Mouse (Mus musculus) activated CD4-positive, CD25-positive, alpha-beta regulatory T cell, adult 4 months (primary cell): Measurements from ENCODE around the gene Shmt1. TPM values are rescaled to one million over a fixed set of nuclear protein-coding genes. Genes with fewer than 3 reads are reported as not detected.
A peak's percentile ranks its signal among the peaks of the same experiment; 100 is the strongest.

Experiments
- ATAC-seq: one replicate; pipeline ENCODE4 v1.8.0; 2017
- polyA plus RNA-seq, 2 experiments: library from polyadenylated mRNA; unstranded; fragments of 100-300 nt; shearing (Covaris generic); gene quantifications; one replicate each; pipeline ENCODE4 v1.2.1; 2017

Shmt1 gene
- polyA plus RNA-seq, 2 experiments from 2014 or later: 13.1 to 19.7 TPM

DNA sequence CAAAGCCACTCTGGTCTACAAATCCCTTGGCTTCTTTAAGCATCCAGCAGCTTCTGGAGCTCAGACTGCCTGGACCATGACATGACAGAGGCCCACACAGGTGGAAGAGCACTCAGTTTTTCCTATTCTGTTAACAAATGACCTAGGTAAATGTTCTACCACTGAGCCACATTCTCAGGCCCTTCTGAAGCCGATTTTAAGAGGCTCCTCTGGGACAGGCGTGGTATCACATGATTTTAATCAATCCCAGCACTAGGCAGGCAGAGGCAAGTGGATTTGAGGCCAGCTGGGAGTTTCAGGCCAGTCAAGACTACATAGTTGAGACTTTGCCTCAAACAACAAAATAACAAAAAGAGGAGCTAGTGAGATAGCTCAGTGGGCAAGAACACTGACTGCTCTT lies 21.0 kb downstream of the Shmt1 start:
- ATAC-seq: no peak

GRCm38 (mm10) chr11:60787595-60787994 lies 23.9 kb downstream of the Shmt1 start:
- ATAC-seq: no peak

GRCm38 (mm10) chr11:60784179-60784922 lies 27.2 kb downstream of the Shmt1 start:
- ATAC-seq: no peak

DNA sequence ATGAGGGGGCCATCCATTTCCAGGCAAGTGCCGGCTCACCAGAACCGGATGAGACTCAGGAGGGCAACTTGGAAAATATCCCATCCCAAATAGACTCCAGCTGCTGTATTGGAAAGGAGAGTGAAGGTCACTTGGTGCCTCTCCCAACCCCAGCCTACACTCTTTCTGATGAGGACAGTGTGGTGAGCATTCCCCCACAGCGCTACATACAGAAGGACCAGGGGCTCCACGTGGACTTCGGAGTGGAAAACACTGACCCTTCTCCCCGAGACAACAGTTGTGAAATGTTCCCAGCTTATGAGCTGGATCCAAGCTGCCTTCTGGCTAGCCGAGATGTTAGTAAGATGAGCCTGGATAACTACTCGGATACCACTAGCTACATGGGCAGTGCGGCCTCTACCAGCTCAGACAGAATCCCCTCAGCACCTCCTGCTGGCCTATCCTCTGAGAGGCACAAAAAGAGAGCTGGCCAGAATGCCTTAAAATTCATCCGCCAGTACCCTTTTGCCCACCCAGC lies 31.8 kb downstream of the Shmt1 start:
- no peak for ATAC-seq

DNA sequence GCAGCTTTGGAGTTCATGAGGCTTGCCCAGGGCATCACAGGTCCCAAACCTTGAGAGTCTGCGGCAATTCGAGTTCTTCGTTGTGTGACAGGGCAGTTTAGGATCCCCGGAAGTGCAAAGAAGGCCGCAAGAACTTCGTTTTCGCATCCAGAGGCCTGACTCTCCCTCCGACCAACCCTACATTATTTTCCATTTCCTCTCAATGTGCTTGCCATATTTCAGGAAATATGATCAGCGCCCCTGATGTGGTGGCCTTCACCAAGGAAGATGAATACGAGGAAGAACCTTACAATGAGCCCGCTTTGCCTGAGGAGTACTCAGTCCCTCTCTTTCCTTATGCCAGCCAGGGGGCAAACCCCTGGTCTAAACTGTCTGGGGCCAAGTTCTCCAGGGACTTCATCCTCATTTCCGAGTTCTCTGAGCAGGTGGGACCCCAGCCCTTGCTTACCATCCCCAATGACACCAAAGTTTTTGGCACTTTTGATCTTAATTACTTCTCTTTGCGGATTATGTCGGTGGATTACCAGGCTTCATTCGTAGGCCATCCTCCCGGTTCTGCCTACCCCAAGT lies 33.6 kb downstream of the Shmt1 start:
- ATAC-seq: no peak

GRCm38 (mm10) chr11:60776829-60777740 lies 34.4 kb downstream of the Shmt1 start, which contains the start of the genes Top3a and Smcr8:
Top3a (minus strand) TSS chr11:60777365.
Smcr8 (plus strand) TSS chr11:60777524.
- peak; percentile 93 for ATAC-seq

DNA sequence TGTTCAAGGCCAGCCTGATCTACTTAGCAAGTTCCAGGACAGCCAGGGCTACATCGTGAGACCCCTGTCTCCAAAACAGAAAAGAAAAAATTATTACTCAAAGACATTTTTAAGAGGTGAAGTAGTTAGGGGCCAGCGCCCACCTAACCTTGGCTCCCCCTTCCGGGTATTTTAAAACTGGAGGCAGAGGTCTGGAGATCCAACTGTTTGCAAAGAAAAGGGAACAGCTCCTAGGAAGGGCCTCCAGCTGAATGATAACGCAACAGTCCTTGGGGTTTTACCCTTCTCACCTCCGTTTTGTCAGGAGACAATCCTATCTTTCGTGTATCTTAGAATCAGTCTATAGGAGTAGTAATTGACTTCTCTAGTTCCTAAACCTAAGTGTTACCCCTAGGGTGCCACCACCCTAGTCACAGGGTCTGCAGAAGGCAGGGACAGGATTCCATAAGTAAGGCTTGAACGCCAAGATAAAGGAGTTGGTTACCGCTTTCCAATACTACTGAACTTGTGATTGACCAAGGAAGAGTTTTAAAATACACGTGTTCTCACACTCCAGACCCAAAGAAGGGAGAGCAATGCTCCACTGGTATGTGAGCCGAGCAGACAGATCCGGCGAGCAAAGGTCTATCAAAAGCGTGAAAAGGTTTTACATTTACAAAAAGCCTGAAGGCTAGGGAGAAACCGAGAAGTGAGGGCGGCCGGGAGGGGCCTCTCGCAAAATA lies 35.2 kb downstream of the Shmt1 start:
- no peak for ATAC-seq

DNA sequence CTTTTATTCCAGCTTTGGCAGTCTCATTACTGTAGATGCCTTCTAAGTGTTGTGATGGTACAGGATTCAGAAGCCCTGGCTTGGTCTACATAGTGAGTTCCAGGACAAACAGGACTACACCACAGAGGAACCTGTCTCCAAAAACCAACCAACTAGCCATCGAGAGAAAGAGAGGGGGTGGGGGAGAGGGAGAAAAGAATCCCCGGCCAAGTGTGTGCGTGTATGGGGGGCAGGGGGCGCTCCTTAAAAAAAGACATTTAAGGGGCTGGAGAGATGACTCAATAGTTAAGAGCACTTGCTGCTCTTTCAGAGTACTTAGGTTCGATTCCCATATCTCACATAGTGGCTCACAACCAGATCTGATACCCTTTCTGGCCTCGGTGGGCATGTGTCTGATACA lies 35.9 kb downstream of the Shmt1 start:
- ATAC-seq: no peak

GRCm38 (mm10) chr11:60774841-60775240 lies 36.7 kb downstream of the Shmt1 start:
- ATAC-seq: no peak

DNA sequence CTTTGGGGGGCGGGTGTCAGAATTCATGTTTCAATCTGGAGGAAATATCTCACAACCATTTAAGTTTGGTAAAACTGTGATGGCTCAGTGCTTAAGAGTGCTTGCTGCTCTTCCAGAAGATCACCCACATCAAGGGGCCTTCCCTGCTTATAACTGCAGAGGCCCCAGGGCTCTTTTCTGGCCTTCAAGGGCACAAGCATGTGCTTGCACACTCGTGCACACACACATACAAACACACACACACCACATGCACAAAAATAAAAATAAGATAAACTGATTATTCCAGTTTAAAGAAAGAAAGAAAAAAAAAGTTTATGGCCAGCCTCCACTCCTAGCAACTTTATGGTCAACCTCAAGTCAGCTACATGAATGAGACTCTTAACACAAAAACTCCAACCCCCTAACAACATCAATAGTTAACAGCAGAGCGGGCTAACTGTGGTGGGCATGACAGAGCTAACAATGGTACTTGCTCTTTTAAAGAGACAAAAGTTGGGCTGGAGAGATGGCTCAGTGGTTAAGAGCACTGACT lies 37.3 kb downstream of the Shmt1 start:
- ATAC-seq: no peak

DNA sequence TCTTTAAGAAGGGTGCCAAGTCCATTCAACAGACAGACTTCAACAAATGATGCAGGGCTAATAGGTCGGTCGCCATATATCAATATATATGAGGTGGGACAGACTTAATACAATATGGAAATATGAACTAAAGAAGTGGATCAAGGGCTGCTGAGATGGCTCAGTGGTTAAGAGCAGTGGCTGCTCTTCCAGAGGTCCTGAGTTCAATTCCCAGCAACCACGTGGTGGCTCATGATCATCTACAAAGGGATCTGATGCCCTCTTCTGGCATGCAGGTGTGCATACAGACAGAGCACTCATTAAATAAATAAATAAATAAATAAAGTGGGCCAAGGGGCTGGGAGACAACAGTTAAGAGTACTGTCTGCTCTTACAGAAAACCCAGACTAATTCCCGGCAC lies 39.4 kb downstream of the Shmt1 start:
- ATAC-seq: no peak

- ATAC-seq: no peak
Observed at GRCm38 (mm10) chr11:60770776-60771175, 40.7 kb downstream of the Shmt1 start.

- no peak for ATAC-seq
Observed at GRCm38 (mm10) chr11:60769322-60769721, 42.2 kb downstream of the Shmt1 start.

- ATAC-seq: no peak
Observed at GRCm38 (mm10) chr11:60766969-60767368, 44.5 kb downstream of the Shmt1 start.

GRCm38 (mm10) chr11:60761681-60762080 lies 49.8 kb downstream of the Shmt1 start:
- no peak for ATAC-seq

DNA sequence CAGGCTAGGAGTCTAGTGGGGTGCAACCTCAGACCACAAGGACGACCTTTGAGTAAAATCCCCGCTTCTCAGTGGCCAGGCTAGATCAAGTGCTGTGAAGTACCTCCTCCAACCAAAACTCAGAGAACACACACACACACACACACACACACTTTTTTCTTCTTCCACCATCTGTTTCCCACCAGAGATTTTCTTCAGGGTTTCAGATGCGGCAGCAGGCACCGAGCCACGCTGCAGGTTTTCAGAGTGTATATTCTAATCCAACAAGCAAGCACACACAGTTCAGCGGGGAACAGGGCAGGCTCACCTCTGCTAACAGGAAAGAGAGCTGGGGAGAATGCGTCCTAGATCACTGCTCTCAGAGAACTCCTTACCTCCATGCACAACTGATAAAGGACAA lies 55.9 kb downstream of the Shmt1 start:
- ATAC-seq: no peak

DNA sequence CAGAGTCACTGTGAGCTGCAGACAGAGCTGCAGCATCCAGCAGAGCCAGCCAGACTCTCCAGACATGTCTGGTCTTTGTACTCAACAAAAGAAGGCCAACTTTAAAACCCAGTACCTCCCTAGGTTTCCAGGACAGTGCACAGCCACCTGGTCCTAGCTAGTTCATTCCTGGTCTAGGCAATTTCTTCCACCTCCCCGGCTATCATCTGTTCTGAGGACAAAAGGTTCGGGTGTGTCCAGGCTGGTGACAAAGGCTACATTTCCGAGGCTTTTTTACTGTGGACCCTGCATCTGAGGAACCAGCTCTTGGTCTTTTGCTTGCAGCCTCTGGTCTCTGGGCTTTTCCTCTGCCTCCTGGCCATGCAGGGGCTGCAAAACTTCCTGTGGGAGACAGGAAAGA lies 71.2 kb downstream of the Shmt1 start:
- ATAC-seq: no peak

Other genes with a start within 250 kb of the Shmt1 start
- 10 to 100 TPM in 1 of 2 experiments, 1 to 10 TPM in 1; 6.2 to 10.4 TPM for gene Llgl1, start 112.0 kb downstream of the Shmt1 start, polyA plus RNA-seq
- 10 to 100 TPM; 65.2 to 84.7 TPM for gene Flii, start 84.5 kb downstream of the Shmt1 start, polyA plus RNA-seq
- gene Mief2, start 83.3 kb downstream of the Shmt1 start, polyA plus RNA-seq: 10 to 100 TPM in 1 of 2 experiments, 1 to 10 TPM in 1; 9.9 to 12.0 TPM
- gene Top3a, start 34.4 kb downstream of the Shmt1 start, polyA plus RNA-seq: 10 to 100 TPM in 1 of 2 experiments, 1 to 10 TPM in 1; 9.8 to 10.6 TPM
- 1 to 10 TPM; 4.5 to 6.2 TPM for gene Smcr8, start 34.2 kb downstream of the Shmt1 start, polyA plus RNA-seq
- 10 to 100 TPM; 18.7 to 19.1 TPM for gene Dhrs7b, start 18.9 kb upstream of the Shmt1 start, polyA plus RNA-seq
- gene Tmem11, start 67.6 kb upstream of the Shmt1 start, polyA plus RNA-seq: 10 to 100 TPM; 27.9 to 28.2 TPM
- 1 to 10 TPM; 5.7 to 6.8 TPM for gene Natd1, start 103.0 kb upstream of the Shmt1 start, polyA plus RNA-seq
- 10 to 100 TPM; 58.3 to 66.8 TPM for gene Map2k3, start 120.3 kb upstream of the Shmt1 start, polyA plus RNA-seq
- not detected for gene Kcnj12, start 210.8 kb upstream of the Shmt1 start, polyA plus RNA-seq